Mouse (Mus musculus): ENCODE data around the gene Acyp1. TPM values are rescaled to one million over a fixed set of nuclear protein-coding genes. Genes with fewer than 3 reads are reported as not detected.

Acyp1 gene
- total and polyA plus RNA-seq, 2 experiments from 2014 or later = 18.2 to 50.9 TPM

GRCm38 (mm10) chr12:85266248-85266647, 22.0 kb downstream of the Acyp1 start:
- no peak for TF ChIP-seq CTCF (IDR thresholded peaks at IDR 0.05; ENCODE audit: low read depth)
- DNase-seq (ENCODE audit: low spot score) (no peak), ATAC-seq (no peak)
- no peaks in the 10 kb centered on the region for H3K36me3 ChIP-seq (ENCODE audit: insufficient read depth, low read length)
- no peaks in the 10 kb centered on the region for H3K27me3 ChIP-seq (ENCODE audit: insufficient read depth, low read length)
- no peak overlapping the region for H3K27ac ChIP-seq
- H3K9me3 ChIP-seq (ENCODE audit: low read length) = no peaks in the 10 kb centered on the region
- H3K4me2 ChIP-seq (ENCODE audit: low read depth, low read length) = no peak overlapping the region
- no peak overlapping the region for H3K4me3 ChIP-seq (ENCODE audit: low read length)
- H3K4me1 ChIP-seq (ENCODE audit: insufficient read depth, low read length) = no peaks in the 10 kb centered on the region; the same call in 1 of the 2 replicates
- H3K9ac ChIP-seq (replicated peaks; ENCODE audit: low read length) = no peak overlapping the region
- 95% methylated on average over 3 of the region's 3 CpGs for WGBS

GRCm38 (mm10) chr12:85264940-85265339, 23.3 kb downstream of the Acyp1 start:
- H3K36me3 ChIP-seq (ENCODE audit: insufficient read depth, low read length) = no peaks in the 10 kb centered on the region
- WGBS = 57% methylated on average over 7 of the region's 7 CpGs
- no peak overlapping the region for H3K27ac ChIP-seq
- no peaks in the 10 kb centered on the region; the same call in 1 of the 2 replicates for H3K4me1 ChIP-seq (ENCODE audit: insufficient read depth, low read length)
- TF ChIP-seq CTCF (IDR thresholded peaks at IDR 0.05; ENCODE audit: low read depth) = no peak
- H3K4me2 ChIP-seq (ENCODE audit: low read depth, low read length) = no peak overlapping the region
- no peaks in the 10 kb centered on the region for H3K9me3 ChIP-seq (ENCODE audit: low read length)
- DNase-seq (ENCODE audit: low spot score) (peak; percentile 14), ATAC-seq (no peak)
- no peak overlapping the region for H3K9ac ChIP-seq (replicated peaks; ENCODE audit: low read length)
- no peak overlapping the region for H3K4me3 ChIP-seq (ENCODE audit: low read length)
- no peaks in the 10 kb centered on the region for H3K27me3 ChIP-seq (ENCODE audit: insufficient read depth, low read length)

GRCm38 (mm10) chr12:85264531-85264930, 23.7 kb downstream of the Acyp1 start:
- ATAC-seq (no peak), DNase-seq (ENCODE audit: low spot score) (peak; percentile 33)
- no peaks in the 10 kb centered on the region for H3K4me1 ChIP-seq (ENCODE audit: insufficient read depth, low read length)
- H3K36me3 ChIP-seq (ENCODE audit: insufficient read depth, low read length) = no peaks in the 10 kb centered on the region
- WGBS = 61% methylated on average over 8 of the region's 8 CpGs
- H3K4me2 ChIP-seq (ENCODE audit: low read depth, low read length) = no peak overlapping the region
- no peak overlapping the region for H3K4me3 ChIP-seq (ENCODE audit: low read length)
- H3K9me3 ChIP-seq (ENCODE audit: low read length) = no peaks in the 10 kb centered on the region
- H3K27me3 ChIP-seq (ENCODE audit: insufficient read depth, low read length) = no peaks in the 10 kb centered on the region
- no peak for TF ChIP-seq CTCF (IDR thresholded peaks at IDR 0.05; ENCODE audit: low read depth)
- no peak overlapping the region for H3K27ac ChIP-seq
- H3K9ac ChIP-seq (replicated peaks; ENCODE audit: low read length) = no peak overlapping the region

GRCm38 (mm10) chr12:85263190-85263589, 25.0 kb downstream of the Acyp1 start:
- ATAC-seq (no peak), DNase-seq (ENCODE audit: low spot score) (no peak)
- WGBS = 83% methylated on average over 5 of the region's 5 CpGs
- Histone ChIP-seq H3K4me1 (ENCODE audit: insufficient read depth, low read length) (no peaks in the 10 kb centered on the region), H3K27ac (no peak overlapping the region), H3K9ac (replicated peaks; ENCODE audit: low read length) (no peak overlapping the region), H3K4me2 (ENCODE audit: low read depth, low read length) (no peak overlapping the region), H3K36me3 (ENCODE audit: insufficient read depth, low read length) (no peaks in the 10 kb centered on the region), H3K9me3 (ENCODE audit: low read length) (no peaks in the 10 kb centered on the region), H3K27me3 (ENCODE audit: insufficient read depth, low read length) (no peaks in the 10 kb centered on the region), H3K4me3 (ENCODE audit: low read length) (no peak overlapping the region)
- no peak for TF ChIP-seq CTCF (IDR thresholded peaks at IDR 0.05; ENCODE audit: low read depth)

GRCm38 (mm10) chr12:85262489-85262888, 25.7 kb downstream of the Acyp1 start:
- no peak for TF ChIP-seq CTCF (IDR thresholded peaks at IDR 0.05; ENCODE audit: low read depth)
- ATAC-seq = no peak
- no peak overlapping the region for H3K4me2 ChIP-seq (ENCODE audit: low read depth, low read length)
- no peaks in the 10 kb centered on the region for H3K4me1 ChIP-seq (ENCODE audit: insufficient read depth, low read length)
- H3K27me3 ChIP-seq (ENCODE audit: insufficient read depth, low read length) = no peaks in the 10 kb centered on the region
- no peaks in the 10 kb centered on the region for H3K36me3 ChIP-seq (ENCODE audit: insufficient read depth, low read length)
- WGBS = 35% methylated on average over 10 of the region's 10 CpGs
- H3K9me3 ChIP-seq (ENCODE audit: low read length) = no peaks in the 10 kb centered on the region
- no peak overlapping the region for H3K27ac ChIP-seq
- peak; percentile 38 for DNase-seq (ENCODE audit: low spot score)
- H3K9ac ChIP-seq (replicated peaks; ENCODE audit: low read length) = no peak overlapping the region
- no peak overlapping the region for H3K4me3 ChIP-seq (ENCODE audit: low read length)

- 85% methylated on average over 7 of the region's 7 CpGs for WGBS
- H3K27me3 ChIP-seq (ENCODE audit: insufficient read depth, low read length) = no peaks in the 10 kb centered on the region
Observed at GRCm38 (mm10) chr12:85257008-85257639, 31.1 kb downstream of the Acyp1 start.

GRCm38 (mm10) chr12:85256074-85256751, 32.0 kb downstream of the Acyp1 start:
- Histone ChIP-seq H3K9ac (replicated peaks; ENCODE audit: low read length) (no peak overlapping the region), H3K27ac (no peak overlapping the region), H3K4me1 (ENCODE audit: insufficient read depth, low read length) (no peaks in the 10 kb centered on the region), H3K9me3 (ENCODE audit: low read length) (no peaks in the 10 kb centered on the region), H3K36me3 (ENCODE audit: insufficient read depth, low read length) (no peaks in the 10 kb centered on the region), H3K27me3 (ENCODE audit: insufficient read depth, low read length) (no peaks in the 10 kb centered on the region), H3K4me3 (ENCODE audit: low read length) (no peak overlapping the region), H3K4me2 (ENCODE audit: low read depth, low read length) (no peak overlapping the region)
- DNase-seq (ENCODE audit: low spot score) = no peak
- no peak for TF ChIP-seq CTCF (IDR thresholded peaks at IDR 0.05; ENCODE audit: low read depth)
- no peak for ATAC-seq
- 74% methylated on average over 7 of the region's 7 CpGs for WGBS

More at GRCm38 (mm10) chr12:85257008-85257639, 31.1 kb downstream of the Acyp1 start:
- no peaks in the 10 kb centered on the region for H3K36me3 ChIP-seq (ENCODE audit: insufficient read depth, low read length)
- no peaks in the 10 kb centered on the region for H3K4me1 ChIP-seq (ENCODE audit: insufficient read depth, low read length)
- no peak overlapping the region for H3K4me2 ChIP-seq (ENCODE audit: low read depth, low read length)
- ATAC-seq = no peak
- DNase-seq (ENCODE audit: low spot score) = no peak
- H3K27ac ChIP-seq = no peak overlapping the region
- no peak overlapping the region for H3K4me3 ChIP-seq (ENCODE audit: low read length)
- TF ChIP-seq CTCF (IDR thresholded peaks at IDR 0.05; ENCODE audit: low read depth) = no peak
- H3K9ac ChIP-seq (replicated peaks; ENCODE audit: low read length) = no peak overlapping the region
- no peaks in the 10 kb centered on the region for H3K9me3 ChIP-seq (ENCODE audit: low read length)

All from hindbrain, postnatal 0 days (tissue).